Mouse (Mus musculus) cerebellum, adult 11-12 months (tissue): ENCODE results near the gene Zfp729a.
"Not testable (repeated sequence)": the region's sequence is repeated elsewhere in the genome, so short reads cannot be mapped to it uniquely, and the experiment has no call there.

Source experiments
- DNase-seq: peaks from one replicate; pipeline ENCODE4 v3.0.0; 2022

Gene Zfp729a

GRCm38 (mm10) chr13:67637294-67638007, at the start of gene Zfp729a, which contains the start of gene Gm49345:
Gene Zfp729a, minus strand, starts transcription at chr13:67637791.
Gene Gm49345, minus strand, starts transcription at chr13:67637769.
- peak; percentile 81 for DNase-seq

- no peak for DNase-seq
These were observed 49.4 kb upstream of the Zfp729a start, which contains the start of gene Zfp738 for GRCm38 (mm10) chr13:67686971-67687370. Gene Zfp738, minus strand, starts transcription at chr13:67687071.

DNA sequence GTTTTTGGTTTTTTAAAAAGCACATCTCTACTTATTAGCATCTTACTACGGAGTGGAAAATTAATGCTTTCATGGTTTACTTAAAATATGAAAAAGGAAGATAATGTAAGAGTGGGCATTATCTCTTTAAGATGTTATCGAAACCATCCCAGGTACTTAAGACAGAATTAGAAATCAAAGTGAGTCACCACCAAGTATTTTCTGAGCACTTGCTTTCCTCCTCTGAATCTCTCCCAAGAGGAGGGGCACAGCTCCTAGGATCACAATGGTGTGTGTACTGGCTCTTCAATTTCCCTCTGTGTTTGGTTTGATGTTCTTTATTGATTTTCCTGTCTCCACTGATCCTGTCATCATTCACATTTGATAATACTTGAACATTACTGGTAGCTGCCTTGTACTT, 46.2 kb upstream of the Zfp729a start:
- not testable (repeated sequence) for DNase-seq

- DNase-seq = peak; percentile 86
These were observed 45.6 kb upstream of the Zfp729a start for GRCm38 (mm10) chr13:67682959-67683735.

- DNase-seq = no peak
These were observed 37.3 kb upstream of the Zfp729a start for GRCm38 (mm10) chr13:67674902-67675301.

DNA sequence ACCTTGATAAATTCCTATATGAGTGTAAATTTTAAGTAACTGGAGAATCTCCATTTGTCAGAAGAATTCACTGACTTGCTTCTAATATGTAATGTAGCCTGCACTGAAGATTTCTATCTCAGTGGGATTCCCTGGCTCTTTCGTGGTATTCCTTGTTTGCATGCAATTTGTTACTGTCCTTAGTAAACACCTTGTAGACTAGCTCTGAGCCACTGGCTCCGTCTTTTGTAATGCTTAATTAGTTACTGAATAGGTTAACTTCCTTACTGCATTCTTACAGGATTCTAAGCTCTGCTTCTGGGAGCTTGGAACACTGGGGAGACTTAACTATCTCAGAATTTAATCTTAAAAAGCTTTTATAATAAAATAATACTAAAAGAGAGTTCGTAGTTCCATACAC, 14.9 kb upstream of the Zfp729a start:
- DNase-seq = no peak

- no peak for DNase-seq
These were observed 27.5 kb downstream of the Zfp729a start for GRCm38 (mm10) chr13:67610108-67610507.

- DNase-seq = peak; percentile 84
These were observed 28.3 kb downstream of the Zfp729a start, which contains the start of gene Zfp729b for GRCm38 (mm10) chr13:67609066-67609876. Gene Zfp729b, minus strand, starts transcription at chr13:67609707.

DNA sequence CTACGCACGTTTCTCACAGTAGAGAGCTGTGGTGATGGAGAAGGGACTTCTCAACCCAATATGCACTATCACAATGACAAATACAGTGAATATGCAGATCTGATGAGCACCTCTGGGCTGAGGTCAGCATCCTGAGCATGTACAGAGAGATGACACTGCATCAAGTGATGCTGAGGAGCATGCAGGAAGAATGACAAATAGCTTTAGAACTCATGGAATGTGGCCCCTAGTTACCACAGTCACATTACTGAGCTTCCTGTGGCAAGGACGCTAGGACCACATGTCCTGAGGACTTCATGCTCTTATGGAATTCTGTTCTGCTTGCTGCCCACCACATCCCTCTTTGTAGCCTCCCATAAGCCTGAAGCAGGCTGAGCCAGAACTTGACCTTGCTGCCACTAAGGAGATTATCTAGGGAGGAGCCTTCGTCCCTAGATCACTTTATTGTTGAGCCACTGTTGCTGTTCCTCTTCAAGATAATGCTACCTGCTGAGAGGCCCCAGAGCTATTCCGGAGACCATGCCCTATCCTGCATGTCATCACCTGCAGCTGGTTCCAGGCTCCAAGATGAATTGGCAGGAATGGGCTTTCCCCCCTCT, 64.9 kb downstream of the Zfp729a start:
- DNase-seq = no peak
